Mouse (Mus musculus): ENCODE measurements around the gene Flot1.
"Not testable (repeated sequence)": the region's sequence is repeated elsewhere in the genome, so short reads cannot be mapped to it uniquely, and the experiment has no call there.

The Flot1 gene

DNA sequence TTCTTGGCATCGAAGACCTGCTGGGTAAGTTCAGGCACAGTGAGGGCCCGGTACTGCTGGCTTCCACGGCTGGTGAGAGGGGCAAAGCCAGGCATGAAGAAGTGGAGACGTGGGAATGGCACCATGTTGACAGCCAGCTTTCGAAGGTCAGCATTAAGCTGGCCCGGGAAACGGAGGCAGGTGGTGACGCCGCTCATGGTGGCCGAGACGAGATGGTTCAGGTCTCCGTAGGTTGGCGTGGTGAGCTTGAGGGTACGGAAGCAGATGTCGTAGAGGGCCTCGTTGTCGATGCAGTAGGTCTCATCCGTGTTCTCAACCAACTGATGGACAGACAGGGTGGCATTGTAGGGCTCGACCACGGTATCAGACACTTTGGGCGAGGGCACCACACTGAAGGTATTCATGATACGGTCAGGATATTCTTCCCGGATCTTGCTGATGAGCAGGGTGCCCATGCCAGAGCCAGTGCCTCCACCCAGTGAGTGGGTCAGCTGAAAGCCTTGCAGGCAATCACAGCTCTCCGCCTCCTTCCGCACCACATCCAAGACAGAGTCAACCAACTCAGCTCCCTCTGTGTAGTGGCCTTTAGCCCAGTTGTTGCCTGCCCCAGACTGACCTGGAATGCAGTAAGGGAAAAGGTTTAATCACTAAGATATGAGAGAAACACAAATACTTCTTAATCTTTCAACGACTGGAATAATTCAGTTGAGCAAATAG lies 12.6 kb downstream of the Flot1 start:
- in situ Hi-C loops (cut with MseI, MboI) = no loop called here

DNA sequence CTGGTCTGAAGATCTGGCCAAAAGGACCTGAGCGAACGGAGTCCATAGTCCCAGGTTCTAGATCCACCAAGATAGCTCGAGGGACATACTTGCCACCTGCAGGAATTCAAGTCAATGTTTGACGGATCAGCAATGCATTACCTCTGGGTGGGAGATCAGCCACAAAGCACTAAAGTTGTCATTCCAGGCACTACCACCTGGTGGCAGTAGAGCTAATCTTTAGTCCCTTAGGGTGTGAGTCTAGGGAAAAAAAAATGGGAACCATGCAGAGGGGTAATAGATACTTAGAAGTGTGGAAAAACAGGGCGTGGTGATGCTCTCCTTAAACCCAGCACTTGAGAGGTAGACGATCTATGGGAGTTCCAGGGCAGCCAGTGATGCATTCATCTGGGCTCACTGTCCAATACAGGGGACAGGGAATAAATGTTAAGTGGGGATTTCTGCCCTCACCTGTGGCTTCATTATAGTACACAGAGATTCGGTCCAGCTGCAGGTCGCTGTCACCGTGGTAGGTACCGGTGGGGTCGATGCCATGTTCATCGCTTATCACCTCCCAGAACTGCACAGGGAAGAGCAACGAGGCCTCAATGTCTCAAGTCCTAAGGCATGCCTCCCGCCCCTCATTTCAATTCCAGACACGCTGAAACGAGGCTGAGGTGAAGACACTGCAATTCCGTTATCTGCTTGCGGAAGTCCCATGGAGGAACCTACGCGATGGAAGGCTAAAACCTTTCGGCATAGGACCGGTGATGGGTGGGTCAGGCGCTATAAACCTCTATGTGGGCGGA lies 13.3 kb downstream of the Flot1 start:
- in situ Hi-C loops (cut with MseI, MboI) = no loop called here

DNA sequence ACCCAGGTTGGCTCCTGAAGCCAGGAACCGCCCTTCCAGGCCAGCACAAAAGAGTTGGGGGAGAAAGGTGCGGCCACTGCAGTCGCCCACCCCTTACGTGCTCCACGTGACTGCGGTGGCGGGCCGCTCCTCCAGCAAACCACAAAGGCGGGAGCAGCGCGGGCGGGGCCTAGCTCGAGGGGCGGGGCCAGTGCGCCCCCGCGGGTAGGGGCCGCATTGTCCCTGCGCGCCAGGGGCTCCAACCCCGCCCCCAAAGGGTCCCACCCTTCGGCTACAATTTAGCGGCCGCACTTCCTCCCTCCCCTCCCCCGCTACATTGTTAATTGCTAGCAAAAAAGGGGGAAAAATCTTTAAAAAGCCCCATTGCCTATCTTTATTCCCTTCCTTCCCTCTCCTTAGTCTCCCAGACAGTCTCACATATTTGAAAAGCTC lies 14.0 kb downstream of the Flot1 start:
- in situ Hi-C loops (cut with MseI, MboI) = no loop called here

DNA sequence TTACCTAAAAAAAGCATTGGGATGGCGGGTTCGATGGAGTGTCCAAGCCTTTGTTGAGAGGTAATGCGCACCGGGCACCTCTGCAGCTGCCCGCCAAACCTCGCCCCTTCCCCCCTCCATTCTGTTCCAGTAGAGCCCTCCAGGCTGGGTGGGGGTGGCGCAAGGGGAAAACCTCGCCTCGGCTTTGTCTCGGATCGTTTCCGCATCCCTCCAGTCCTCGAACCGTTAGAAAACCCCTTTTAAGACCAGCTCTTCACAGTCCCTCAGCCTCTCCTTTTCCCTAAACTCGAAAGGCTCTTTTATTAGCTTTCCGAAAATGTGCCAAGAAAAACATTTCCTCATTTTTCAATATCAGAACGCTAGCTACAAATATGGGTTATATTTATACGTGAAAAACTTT lies 14.5 kb downstream of the Flot1 start:
- in situ Hi-C loops (cut with MseI, MboI) = no loop called here

DNA sequence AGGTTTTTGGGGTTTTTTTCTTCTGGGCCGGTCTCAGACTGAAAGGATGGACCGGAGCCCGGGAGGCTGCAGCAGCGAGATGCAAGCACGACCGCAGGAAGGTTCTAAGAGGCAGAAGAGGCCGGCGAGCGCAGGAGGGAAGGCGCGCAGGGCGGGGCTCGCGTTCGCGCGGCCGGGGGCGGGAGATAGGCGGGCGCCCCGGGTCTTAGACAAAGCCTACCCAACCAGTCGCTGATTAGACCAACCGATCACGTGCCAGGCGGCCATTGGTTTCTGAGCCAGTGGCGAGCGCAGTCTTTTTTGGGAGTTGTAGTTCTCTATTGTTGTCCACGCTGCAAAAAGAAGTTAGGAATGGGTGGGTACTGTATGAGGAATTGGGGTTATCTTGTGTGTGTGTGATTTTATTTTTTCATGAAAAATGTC lies 15.1 kb downstream of the Flot1 start, which contains the start of gene Tubb5:
Gene Tubb5 (minus strand): TSS at position 185 of the 423 bp plus-strand sequence.
- in situ Hi-C loops (cut with MseI, MboI) = no loop called here

DNA sequence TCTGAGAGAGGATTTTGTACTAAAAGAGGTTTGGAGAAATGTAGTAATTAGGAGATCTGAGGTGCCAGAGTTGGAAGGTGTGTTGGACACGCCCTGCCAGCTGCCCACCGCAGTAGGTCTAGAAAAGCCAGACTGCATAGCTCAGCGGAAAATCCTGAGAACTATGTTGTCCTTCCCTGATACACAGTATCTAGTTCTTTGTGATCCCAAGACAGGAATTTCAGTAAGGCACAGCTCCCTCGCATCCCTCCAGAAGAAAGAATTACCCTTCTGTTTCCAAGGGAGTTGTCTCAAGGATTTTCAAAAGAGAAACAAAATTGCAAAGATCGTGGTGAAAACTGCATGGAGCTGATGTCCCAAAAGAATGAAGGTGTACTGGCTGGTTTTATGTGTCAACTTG lies 15.5 kb downstream of the Flot1 start:
- in situ Hi-C loops (cut with MseI, MboI) = no loop called here

DNA sequence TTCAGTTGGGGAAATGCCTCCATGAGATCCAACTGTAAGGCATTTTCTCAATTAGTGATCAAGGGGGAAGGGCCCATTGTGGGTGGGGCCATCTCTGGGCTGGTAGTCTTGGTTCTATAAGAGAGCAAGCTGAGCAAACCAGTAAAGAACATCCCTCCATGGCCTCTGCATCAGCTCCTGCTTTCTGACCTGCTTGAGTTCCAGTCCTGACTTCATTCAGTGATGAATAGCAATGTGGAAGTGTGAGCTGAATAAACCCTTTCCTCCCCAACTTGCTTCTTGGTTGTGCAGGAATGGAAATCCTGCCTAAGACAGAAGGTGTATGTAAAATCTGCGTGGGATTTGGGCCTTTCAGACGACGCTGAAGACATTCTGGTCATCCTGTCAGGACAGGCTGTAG lies 16.0 kb downstream of the Flot1 start:
- in situ Hi-C loops (cut with MseI, MboI) = not testable (repeated sequence)

DNA sequence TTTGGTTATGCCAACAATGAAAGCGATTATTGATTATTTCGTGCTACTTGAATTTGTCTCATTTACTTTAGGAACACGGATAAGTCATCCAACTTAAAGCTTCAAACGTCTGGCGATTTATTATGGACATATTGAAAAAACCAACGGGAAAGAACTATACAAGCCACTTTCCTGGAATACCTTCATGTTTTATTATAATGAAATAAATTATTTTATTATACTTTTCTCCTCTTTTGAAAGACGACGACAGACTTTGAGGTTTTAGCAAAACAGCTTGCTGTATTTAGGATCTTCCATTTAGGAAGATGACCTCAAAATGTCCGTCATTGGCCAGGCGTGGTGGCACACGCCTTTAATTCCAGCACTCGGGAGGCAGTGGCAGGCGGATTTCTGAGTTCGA lies 17.5 kb downstream of the Flot1 start:
- in situ Hi-C loops (cut with MseI, MboI) = no loop called here

DNA sequence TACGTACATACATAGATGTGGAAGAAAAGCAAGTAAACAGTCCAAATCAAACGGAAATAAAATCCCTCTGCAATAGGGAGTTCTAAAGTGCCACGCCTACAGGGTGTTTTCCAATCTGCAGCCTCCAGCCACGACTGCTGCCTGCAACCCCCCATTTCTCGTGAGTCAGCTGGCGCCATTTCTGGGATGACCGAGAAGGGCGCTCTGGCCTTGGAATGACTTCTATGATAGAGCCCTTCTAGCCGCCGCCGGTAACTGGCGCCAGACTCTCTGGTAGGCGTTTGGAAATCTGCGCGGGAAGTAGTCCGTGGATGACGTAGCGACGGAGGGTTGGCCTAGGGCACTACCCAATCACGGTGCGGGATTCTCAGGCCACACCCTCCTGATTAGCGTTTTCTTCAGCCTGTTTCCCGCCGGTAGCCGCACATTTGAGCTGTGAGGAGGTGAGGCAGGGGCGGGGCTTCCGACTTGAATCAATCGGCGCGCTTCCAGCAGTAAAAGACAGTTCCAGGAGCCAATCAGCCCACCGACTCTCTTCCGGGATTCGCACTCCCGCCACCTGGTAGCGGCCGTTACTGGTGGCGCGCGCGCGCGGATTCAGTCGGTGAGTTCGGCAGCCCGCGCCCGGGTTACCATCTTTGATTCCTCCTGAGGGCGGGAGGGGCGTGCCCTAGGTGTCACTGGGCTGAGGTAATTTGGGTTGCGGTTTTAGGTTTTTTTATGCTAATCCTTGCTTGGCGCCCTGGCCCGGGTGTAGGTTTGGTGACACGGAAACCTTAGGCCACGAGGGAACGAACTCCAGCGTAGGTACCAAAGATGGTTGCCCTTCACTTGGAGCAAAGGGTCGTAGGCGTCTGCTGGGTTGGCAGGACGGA lies 18.3 kb downstream of the Flot1 start, which contains the start of gene Mdc1:
Gene Mdc1 (plus strand): TSS at position 440 of the 875 bp plus-strand sequence.
- in situ Hi-C loops (cut with MseI, MboI) = no loop called here

DNA sequence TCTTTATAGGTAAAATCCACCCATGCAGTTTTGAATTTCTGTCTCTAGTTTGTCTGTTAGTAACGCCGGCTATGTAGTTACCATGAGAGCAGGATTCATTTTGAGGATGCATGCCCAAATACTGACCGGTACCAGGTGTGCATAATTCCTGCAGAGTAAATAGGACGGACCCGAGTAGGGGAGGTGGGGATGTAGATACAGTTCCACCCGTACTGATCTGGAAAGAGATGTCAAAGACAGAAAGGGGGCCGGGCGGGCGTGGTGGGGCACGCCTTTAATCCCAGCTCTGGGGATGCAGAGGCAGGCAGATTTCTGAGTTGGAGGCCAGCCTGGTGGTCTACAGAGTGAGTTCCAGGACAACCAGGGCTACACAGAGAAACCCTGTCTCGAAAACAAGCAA lies 19.0 kb downstream of the Flot1 start:
- in situ Hi-C loops (cut with MseI, MboI) = no loop called here

DNA sequence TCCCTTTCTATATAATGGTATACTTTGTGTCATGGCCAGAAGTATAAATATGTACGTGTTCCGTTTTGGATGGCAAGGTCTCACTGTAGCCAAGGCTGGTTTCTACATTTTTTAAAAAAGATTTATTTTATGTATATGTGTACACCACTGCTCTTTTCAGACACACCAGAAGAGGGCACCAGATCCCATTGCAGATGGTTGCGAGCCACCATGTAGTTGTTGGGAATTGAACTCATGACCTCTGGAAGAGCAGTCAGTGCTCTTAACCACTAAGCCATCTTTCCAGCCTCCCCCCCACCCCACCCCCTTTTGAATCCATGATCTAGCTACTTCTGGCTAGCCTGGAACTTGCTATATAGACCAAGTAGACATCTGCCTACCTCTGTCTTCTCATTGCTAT lies 20.5 kb downstream of the Flot1 start:
- in situ Hi-C loops (cut with MseI, MboI) = no loop called here

DNA sequence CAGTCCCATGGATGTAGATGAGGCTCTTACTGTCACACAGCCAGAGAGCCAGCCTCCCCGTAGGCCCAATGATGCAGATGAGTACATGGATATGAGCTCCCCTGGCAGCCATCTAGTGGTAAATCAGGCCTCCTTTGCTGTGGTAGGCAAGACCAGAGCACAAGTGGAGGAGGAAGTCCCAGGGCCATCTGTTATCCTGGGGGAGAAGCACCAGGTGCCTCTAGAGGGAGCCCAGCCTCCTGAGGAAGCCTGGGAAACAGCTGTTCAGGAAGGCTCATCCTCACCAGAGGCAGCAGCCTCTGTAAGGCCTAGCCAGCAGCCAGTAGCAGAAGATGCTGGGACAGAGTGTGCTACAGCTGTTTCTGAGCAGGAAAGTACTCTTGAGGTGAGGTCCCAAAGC lies 25.1 kb downstream of the Flot1 start:
- in situ Hi-C loops (cut with MseI, MboI) = no loop called here

DNA sequence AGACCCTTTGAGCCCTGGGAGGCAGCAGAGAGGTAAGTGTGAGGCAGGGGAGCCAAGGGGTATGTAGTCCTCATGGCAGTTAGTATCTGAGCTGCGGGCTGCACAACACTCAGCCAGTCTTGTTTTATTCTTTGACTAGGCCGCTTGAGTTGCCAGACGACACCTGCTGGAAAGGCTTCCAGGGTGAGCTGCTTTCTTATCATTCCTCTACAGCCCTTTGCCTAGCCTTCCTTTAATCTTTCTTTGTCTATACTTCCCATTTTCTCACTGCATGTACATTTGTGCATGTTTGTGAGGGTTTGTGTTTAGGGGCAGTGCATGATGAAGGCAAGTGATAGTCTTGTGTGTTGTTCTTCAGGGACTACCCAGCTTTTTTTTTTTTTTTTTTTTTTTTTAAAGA lies 27.9 kb downstream of the Flot1 start:
- in situ Hi-C loops (cut with MseI, MboI) = no loop called here

DNA sequence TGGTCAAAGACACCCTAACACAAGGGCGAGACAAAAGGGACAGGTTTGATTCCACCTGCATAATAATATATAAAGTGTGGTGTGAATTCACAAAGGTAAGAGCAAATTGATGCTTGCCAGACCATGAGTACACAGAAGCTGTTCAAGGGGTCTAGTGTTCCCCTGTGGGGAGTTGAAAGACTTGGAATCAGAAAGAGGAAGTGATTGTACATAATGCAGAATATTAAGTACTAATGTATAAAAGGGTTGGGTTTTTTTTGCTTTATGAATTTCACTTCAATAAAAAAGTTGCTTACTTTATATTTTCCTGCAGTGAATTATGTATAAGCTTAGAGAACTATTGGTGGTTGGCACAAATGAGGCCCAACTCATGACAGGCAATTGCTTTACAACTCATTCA lies 36.3 kb downstream of the Flot1 start:
- in situ Hi-C loops (cut with MseI, MboI) = no loop called here

DNA sequence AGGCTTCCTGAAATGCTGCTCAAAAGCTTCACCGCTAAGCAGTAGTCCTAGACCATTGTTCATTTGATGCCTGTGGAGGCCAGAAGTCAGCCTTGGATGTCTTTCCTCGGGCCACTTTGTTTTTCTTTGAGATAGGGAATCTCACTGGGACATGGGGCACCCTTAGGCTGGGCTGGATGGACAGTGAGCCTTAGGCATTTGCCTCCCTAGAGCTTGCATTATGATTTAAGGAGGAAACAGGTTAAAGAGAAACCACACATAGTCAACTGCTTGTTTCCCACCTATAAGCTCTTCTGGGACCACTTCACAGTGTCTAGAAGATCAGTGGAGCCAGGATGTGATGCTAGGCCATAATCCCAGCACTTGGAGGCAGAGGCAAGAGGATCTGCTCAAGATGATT lies 36.8 kb downstream of the Flot1 start:
- in situ Hi-C loops (cut with MseI, MboI) = no loop called here

DNA sequence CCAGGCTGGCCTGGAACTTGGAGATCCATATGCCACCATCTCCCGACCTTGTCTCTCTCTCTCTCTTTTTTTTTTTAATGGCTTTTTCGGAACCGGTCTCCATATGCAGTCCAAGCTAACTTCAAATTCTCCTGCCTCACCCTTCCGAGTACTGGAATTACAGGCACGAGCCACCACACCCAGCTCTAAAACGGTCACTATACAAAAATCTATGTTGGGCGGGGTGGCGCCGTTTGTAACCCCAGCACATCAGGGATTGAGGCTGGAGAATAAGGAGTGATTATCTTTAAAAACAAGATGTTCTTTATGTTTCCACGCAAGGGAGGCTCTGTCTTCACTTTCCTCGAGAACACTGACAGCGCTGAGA lies 37.8 kb downstream of the Flot1 start:
- in situ Hi-C loops (cut with MseI, MboI) = no loop called here

DNA sequence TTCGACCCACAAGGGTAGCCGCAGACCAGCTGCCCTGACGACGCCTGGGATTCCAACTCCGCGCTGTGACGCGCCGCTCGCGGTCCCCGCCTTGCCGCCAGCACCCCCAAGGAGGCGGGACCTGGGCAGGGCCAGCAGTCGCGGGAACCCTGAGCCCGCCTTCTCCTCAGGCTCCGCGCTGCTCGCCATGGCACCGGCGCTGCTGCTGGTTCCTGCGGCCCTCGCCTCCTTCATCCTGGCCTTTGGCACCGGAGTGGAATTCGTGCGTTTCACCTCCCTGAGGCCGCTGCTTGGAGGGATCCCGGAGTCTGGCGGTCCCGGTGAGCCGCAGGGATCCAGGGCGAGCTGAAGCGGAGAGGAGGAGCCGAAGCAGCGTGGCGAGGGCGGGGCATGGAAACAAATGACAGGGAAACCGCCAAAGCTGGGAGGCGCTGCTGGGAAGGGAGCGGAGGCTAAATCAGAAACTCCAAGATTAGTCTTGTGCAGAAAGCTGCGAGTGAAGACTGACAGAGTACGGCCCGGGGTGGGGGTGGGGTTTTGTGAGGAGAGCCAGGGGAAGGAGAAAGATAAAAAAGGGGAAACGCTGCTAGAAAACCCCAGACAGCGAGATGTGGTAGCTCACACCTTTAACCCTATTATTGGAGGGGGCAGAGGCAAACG lies 38.3 kb downstream of the Flot1 start, which contains the start of gene Nrm:
Gene Nrm (plus strand): TSS at position 121 of the 660 bp plus-strand sequence.
- in situ Hi-C loops (cut with MseI, MboI) = no loop called here

DNA sequence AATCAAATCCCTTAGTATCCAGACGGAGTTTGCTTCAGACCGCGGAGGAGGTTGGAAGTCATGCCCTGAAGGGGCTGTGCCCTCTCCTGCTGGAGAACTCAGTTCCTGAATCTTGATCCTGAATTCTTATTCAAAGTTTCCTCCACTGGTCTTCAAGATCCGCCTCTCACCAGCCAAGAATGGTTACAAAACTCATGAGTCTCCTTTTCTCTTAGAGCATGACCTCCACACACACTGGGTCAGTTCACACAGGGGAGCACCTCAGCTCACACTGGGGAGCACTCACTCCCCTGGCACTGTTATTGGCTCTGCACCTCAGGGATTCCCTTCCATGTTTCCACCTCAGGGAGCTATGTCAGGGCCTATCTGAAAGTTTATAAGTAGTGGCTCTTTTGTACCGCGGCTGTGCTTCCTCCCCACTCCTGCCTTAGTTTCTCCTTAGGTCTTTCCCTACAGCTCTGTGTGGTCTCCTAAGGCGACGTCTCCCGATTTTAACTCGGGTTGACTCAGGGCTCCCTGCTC lies 41.9 kb downstream of the Flot1 start:
- in situ Hi-C loops (cut with MseI, MboI) = no loop called here

DNA sequence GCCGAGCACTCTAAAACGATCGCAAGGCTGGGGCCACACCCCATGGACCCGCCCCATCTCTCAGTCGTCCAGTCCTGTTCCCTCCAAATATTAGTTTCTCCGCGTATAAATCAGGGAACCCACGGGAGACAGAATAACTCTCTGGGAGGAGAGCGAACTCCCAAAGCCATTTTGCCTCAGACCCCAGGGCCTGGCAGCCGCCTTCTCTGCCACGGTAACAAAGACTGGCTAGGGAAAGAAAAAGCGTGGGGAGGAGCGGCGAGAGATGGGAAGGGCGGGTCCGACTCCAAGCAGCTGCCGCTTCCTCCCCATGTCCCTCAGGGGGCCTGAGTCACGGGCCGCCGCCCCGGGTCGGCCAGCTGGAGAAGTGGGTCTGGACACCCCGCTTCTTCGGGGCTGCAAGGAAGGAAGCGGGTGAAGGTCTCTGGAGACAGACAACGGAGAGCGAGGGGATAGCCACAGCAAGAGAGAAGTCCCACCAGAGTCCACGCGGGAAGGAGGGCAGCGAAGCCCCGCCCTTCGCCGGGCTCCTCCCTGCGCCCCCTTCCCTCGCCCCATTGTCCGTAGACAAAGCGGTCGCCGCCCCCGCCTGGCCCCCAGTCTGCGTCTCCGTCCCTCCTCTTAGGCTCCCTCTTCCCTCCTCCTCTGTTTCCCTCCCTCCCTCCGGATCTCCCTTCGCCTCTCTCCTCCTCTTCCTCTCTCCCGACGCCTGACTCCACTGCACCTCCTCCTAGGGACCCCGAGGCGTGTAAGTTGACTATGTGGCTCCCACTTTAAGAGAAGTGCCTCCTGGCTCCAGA lies 42.7 kb downstream of the Flot1 start, which contains the start of gene Ppp1r18:
Gene Ppp1r18 (plus strand): TSS at position 113 of the 800 bp plus-strand sequence.
- in situ Hi-C loops (cut with MseI, MboI) = no loop called here

DNA sequence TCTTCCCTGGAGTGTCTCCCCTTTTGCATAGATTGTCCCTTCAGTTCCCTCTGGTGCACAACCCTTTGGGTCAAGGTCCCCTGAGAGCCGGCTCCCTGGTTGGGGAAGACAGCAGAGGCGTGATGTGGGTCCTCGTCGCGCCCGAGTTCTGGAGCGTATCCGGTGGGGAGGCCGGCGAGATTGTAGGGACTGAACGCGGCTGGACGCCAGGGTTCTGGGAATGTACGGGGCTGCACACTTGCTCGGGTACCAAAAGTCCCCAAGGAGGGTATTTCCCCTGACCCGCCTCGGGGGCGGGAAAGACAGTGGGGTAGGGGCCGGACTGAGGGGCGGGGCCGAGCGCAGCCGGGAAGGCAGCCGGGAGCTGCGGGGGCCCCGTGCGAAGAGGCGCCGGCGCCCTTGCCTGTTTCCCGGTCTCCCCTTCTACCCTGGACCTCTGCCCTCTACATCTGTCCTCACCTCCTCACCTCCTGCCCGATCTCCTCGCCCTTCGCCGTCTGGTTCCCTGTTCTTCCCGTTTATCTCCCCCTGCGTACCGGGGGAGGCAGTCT lies 43.3 kb downstream of the Flot1 start:
- in situ Hi-C loops (cut with MseI, MboI) = no loop called here

Data from mouse trophoblast stem cell (cell line).